Mouse (Mus musculus): ENCODE measurements around the gene Cdk1.
A peak's percentile ranks its signal among the peaks of the same experiment; 100 is the strongest.

Gene Cdk1

GRCm38 (mm10) chr10:69384640-69385039, 31.9 kb upstream of the Cdk1 start:
- TF ChIP-seq CTCF (conservative IDR thresholded peaks at IDR 0.05; ENCODE audit: low read length): no peak
- TF ChIP-seq NANOG (IDR thresholded peaks at IDR 0.05; ENCODE audit: borderline replicate concordance, low read length): no peak
- no peak for TF ChIP-seq POU5F1 (IDR thresholded peaks at IDR 0.05; ENCODE audit: borderline replicate concordance, low read length)

DNA sequence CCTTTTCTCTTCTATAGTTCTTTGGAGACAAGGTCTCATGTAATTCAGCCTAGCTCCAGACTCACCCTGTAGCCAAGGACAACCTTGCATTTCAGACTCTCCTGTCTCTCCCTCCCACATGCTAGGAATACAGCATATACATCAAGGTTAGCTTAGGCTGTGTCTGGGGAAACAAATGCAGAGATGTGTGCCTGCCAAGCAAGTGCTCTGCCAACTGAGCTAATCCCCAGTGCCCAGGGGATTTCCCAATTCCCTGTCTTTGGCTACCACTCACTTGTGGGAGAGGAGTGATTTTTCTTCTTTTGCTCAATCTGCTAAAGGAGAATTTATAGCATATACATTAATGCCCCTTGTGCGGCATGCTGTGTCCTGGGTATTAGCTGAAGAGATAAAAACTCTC, 30.4 kb upstream of the Cdk1 start:
- Histone ChIP-seq H3K4me3 (replicated peaks; ENCODE audit: low read length) (no peak overlapping the region), H3K9me3 (ENCODE audit: low read length) (no peaks in the 10 kb centered on the region), H3K27me3 (ENCODE audit: insufficient read depth, low read length) (no peaks in the 10 kb centered on the region), H3K4me1 (replicated peaks; ENCODE audit: low read depth, low read length) (peaks cover 27% of the 10 kb centered on the region), H3K36me3 (ENCODE audit: insufficient read depth, low read length) (no peaks in the 10 kb centered on the region)
- TF ChIP-seq NANOG (IDR thresholded peaks at IDR 0.05; ENCODE audit: borderline replicate concordance, low read length) (no peak), POU5F1 (IDR thresholded peaks at IDR 0.05; ENCODE audit: borderline replicate concordance, low read length) (no peak), CTCF (conservative IDR thresholded peaks at IDR 0.05; ENCODE audit: low read length) (no peak)

More at GRCm38 (mm10) chr10:69384640-69385039, 31.9 kb upstream of the Cdk1 start:
- H3K9me3 ChIP-seq (ENCODE audit: low read length): no peaks in the 10 kb centered on the region
- peaks cover 32% of the 10 kb centered on the region for H3K4me1 ChIP-seq (replicated peaks; ENCODE audit: low read depth, low read length)
- no peak overlapping the region for H3K4me3 ChIP-seq (replicated peaks; ENCODE audit: low read length)
- H3K27me3 ChIP-seq (ENCODE audit: insufficient read depth, low read length): no peaks in the 10 kb centered on the region
- H3K36me3 ChIP-seq (ENCODE audit: insufficient read depth, low read length): no peaks in the 10 kb centered on the region

GRCm38 (mm10) chr10:69375154-69375553, 22.4 kb upstream of the Cdk1 start:
- 0 out of 2 replicates have a peak overlapping the region, but pooled peaks have one; percentile 26 for H3K4me3 ChIP-seq (replicated peaks; ENCODE audit: low read length)
- H3K36me3 ChIP-seq (ENCODE audit: insufficient read depth, low read length): no peaks in the 10 kb centered on the region
- no peaks in the 10 kb centered on the region for H3K27me3 ChIP-seq (ENCODE audit: insufficient read depth, low read length)
- no peaks in the 10 kb centered on the region for H3K9me3 ChIP-seq (ENCODE audit: low read length)
- peaks cover 35% of the 10 kb centered on the region for H3K4me1 ChIP-seq (replicated peaks; ENCODE audit: low read depth, low read length)
- no peak for TF ChIP-seq NANOG (IDR thresholded peaks at IDR 0.05; ENCODE audit: borderline replicate concordance, low read length)
- peak; percentile 64 for TF ChIP-seq CTCF (conservative IDR thresholded peaks at IDR 0.05; ENCODE audit: low read length)

DNA sequence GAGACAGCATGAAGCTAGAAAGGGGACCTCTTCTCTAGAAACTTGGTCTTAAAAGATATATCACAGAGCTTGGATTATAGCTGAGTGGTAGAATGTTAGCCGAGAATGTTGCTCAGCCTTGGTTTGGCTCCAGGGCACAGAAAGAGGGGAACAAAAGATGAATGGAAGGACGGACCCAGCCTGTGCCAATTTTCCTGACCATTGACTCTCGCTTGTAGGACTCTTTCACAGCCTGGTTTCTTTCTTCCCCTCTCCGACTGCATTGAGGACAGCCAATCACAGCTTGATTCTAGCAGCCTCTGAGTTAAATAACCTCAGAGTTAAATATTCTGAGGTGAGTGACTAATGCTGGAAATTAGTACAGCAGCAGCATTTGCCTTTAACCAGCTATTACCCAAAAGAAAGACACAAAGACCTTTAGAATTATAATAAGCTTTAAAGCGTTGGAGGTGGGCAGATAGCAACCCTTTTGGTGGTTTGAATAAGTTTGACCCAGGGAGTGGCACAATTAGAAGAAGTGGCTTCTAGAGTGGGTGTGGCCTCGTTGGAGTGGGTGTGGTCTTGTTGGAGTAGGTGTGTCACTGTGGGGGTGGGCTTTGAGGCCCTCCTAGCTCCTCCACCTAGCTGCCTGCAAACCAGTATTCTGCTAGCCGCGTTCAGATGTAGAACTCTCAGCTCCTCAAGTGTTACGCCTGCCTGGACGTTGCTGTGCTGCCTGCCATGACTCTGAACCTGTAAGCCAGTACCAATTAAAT, 21.2 kb upstream of the Cdk1 start:
- TF ChIP-seq CTCF (conservative IDR thresholded peaks at IDR 0.05; ENCODE audit: low read length) (no peak), POU5F1 (IDR thresholded peaks at IDR 0.05; ENCODE audit: borderline replicate concordance, low read length) (no peak), NANOG (IDR thresholded peaks at IDR 0.05; ENCODE audit: borderline replicate concordance, low read length) (no peak)
- peak overlapping the region; percentile 26; the same call in 1 of the 2 replicates for H3K4me3 ChIP-seq (replicated peaks; ENCODE audit: low read length)

DNA sequence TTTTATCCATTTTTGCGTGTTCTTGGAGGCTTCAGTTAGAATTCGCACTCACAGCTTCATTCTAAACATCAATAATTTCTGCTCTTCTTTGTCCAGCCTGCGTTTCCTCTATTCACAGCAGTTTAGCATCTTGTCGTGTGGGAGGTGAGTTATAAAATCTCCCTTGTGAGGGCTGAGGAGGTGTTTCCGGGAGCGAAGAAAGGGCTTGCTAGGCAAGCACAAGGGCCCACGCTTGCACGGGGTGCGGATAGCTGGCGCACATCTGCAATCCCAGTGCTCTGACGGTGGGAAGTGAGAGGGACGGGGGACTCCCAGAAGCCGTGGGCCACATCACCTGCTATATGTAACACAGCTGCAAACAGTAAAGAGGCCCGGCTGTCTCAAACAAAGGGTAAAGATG, 19.3 kb upstream of the Cdk1 start:
- H3K4me3 ChIP-seq (replicated peaks; ENCODE audit: low read length): peak overlapping the region; percentile 50; the same call in 1 of the 2 replicates
- H3K36me3 ChIP-seq (ENCODE audit: insufficient read depth, low read length): no peaks in the 10 kb centered on the region
- H3K27me3 ChIP-seq (ENCODE audit: insufficient read depth, low read length): no peaks in the 10 kb centered on the region
- H3K4me1 ChIP-seq (replicated peaks; ENCODE audit: low read depth, low read length): peaks cover 56% of the 10 kb centered on the region
- TF ChIP-seq CTCF (conservative IDR thresholded peaks at IDR 0.05; ENCODE audit: low read length) (no peak), POU5F1 (IDR thresholded peaks at IDR 0.05; ENCODE audit: borderline replicate concordance, low read length) (no peak), NANOG (IDR thresholded peaks at IDR 0.05; ENCODE audit: borderline replicate concordance, low read length) (no peak)
- H3K9me3 ChIP-seq (ENCODE audit: low read length): no peaks in the 10 kb centered on the region

More for the DNA sequence above, 21.2 kb upstream of the Cdk1 start:
- H3K27me3 ChIP-seq (ENCODE audit: insufficient read depth, low read length): no peaks in the 10 kb centered on the region
- no peaks in the 10 kb centered on the region for H3K36me3 ChIP-seq (ENCODE audit: insufficient read depth, low read length)
- peaks cover 41% of the 10 kb centered on the region for H3K4me1 ChIP-seq (replicated peaks; ENCODE audit: low read depth, low read length)
- no peaks in the 10 kb centered on the region for H3K9me3 ChIP-seq (ENCODE audit: low read length)

DNA sequence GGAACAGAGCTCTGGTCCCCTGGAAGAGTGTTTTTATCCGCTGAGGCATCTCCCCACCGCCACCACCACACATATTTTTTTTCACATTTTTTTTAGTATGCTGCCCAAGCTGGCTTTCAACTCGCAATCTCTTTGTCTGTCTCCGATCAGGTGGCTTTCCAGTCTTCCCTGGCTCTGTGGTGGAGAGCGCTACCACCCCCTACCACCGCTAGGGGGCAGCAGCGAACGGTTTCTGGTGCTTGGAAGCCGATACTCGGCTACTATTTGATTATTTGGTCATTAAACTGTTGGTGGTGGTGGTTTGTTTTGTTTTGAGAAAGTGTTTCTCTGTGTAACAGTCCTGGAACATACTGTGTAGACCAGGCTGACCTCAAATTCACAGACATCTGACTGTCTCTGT, 18.7 kb upstream of the Cdk1 start:
- no peaks in the 10 kb centered on the region for H3K9me3 ChIP-seq (ENCODE audit: low read length)
- H3K4me1 ChIP-seq (replicated peaks; ENCODE audit: low read depth, low read length): peaks cover 57% of the 10 kb centered on the region
- H3K27me3 ChIP-seq (ENCODE audit: insufficient read depth, low read length): peaks cover under 1% of the 10 kb centered on the region; the same call in 1 of the 2 replicates
- no peaks in the 10 kb centered on the region for H3K36me3 ChIP-seq (ENCODE audit: insufficient read depth, low read length)
- TF ChIP-seq CTCF (conservative IDR thresholded peaks at IDR 0.05; ENCODE audit: low read length): peak; percentile 87
- TF ChIP-seq NANOG (IDR thresholded peaks at IDR 0.05; ENCODE audit: borderline replicate concordance, low read length): no peak
- TF ChIP-seq POU5F1 (IDR thresholded peaks at IDR 0.05; ENCODE audit: borderline replicate concordance, low read length): no peak
- no peak overlapping the region for H3K4me3 ChIP-seq (replicated peaks; ENCODE audit: low read length)

DNA sequence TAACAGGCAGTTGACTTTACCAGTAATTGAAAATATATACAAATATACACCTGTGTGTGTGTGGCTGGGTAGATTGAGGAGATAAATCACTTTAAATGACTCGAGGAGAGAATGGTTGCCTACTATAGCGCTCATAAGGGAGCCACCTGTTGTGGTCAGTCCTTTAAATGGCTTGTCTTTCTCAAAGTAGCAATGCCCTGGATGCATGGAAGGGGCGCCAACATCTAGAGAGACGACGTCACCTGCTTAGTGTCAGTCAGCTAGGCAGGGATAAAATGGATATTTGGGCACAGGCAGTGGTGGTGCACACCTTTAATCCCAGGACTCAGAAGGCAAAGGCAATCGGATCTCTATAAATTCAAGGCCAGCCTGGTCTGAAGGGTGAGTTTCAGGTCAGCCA, 16.6 kb upstream of the Cdk1 start:
- H3K4me1 ChIP-seq (replicated peaks; ENCODE audit: low read depth, low read length): peaks cover 66% of the 10 kb centered on the region
- TF ChIP-seq POU5F1 (IDR thresholded peaks at IDR 0.05; ENCODE audit: borderline replicate concordance, low read length) (no peak), NANOG (IDR thresholded peaks at IDR 0.05; ENCODE audit: borderline replicate concordance, low read length) (no peak), CTCF (conservative IDR thresholded peaks at IDR 0.05; ENCODE audit: low read length) (no peak)
- no peaks in the 10 kb centered on the region for H3K9me3 ChIP-seq (ENCODE audit: low read length)
- peaks cover 13% of the 10 kb centered on the region; the same call in 1 of the 2 replicates for H3K27me3 ChIP-seq (ENCODE audit: insufficient read depth, low read length)
- no peak overlapping the region for H3K4me3 ChIP-seq (replicated peaks; ENCODE audit: low read length)
- H3K36me3 ChIP-seq (ENCODE audit: insufficient read depth, low read length): no peaks in the 10 kb centered on the region

- no peak overlapping the region for H3K4me3 ChIP-seq (replicated peaks; ENCODE audit: low read length)
- no peaks in the 10 kb centered on the region for H3K36me3 ChIP-seq (ENCODE audit: insufficient read depth, low read length)
- TF ChIP-seq CTCF (conservative IDR thresholded peaks at IDR 0.05; ENCODE audit: low read length): peak; percentile 42
- no peak for TF ChIP-seq NANOG (IDR thresholded peaks at IDR 0.05; ENCODE audit: borderline replicate concordance, low read length)
- H3K27me3 ChIP-seq (ENCODE audit: insufficient read depth, low read length): peaks cover 13% of the 10 kb centered on the region; the same call in 1 of the 2 replicates
- no peaks in the 10 kb centered on the region for H3K9me3 ChIP-seq (ENCODE audit: low read length)
- peaks cover 45% of the 10 kb centered on the region for H3K4me1 ChIP-seq (replicated peaks; ENCODE audit: low read depth, low read length)
Measured at GRCm38 (mm10) chr10:69366877-69367387, 14.2 kb upstream of the Cdk1 start.
